Mouse (Mus musculus): ENCODE measurements around the gene Pbld1.

GRCm38 (mm10) chr10:63121961-63122360, 62.0 kb downstream of the Pbld1 start:
- no peak for TF ChIP-seq POLR2A (IDR thresholded peaks at IDR 0.05; ENCODE audit: borderline replicate concordance, extremely low read depth, low read depth, low read length)
- no peak for TF ChIP-seq CTCF (IDR thresholded peaks at IDR 0.05; ENCODE audit: insufficient read depth, low read length)
